Mouse (Mus musculus): ENCODE results near the gene Siah3. TPM values are rescaled to one million over a fixed set of nuclear protein-coding genes. Genes with fewer than 3 reads are reported as not detected.
A peak's percentile ranks its signal among the peaks of the same experiment; 100 is the strongest.
"Not testable (repeated sequence)": the region's sequence is repeated elsewhere in the genome, so short reads cannot be mapped to it uniquely, and the experiment has no call there.

The Siah3 gene
- under 1 TPM in 1 of 2 experiments, not detected in 1; 0.07 TPM for total RNA-seq (2021)

- intact Hi-C loops (cut with DNase I): no loop called here
- DNase-seq: peak in 1 of 2 experiments; percentile 9
Observed at GRCm38 (mm10) chr14:75455743-75456421, at the start of gene Siah3. Gene Siah3 (plus strand): TSS chr14:75455982.

- DNase-seq: no peak
- intact Hi-C loops (cut with DNase I): loop anchor here (10.0 kb wide), 1 partner anchor 55 kb away; no protein-coding TSS in a partner anchor
Observed at GRCm38 (mm10) chr14:75409772-75410171, 46.0 kb upstream of the Siah3 start.

- no peak for DNase-seq
- intact Hi-C loops (cut with DNase I): loop anchor here (10.0 kb wide), 1 partner anchor 56 kb away; no protein-coding TSS in a partner anchor
Observed at GRCm38 (mm10) chr14:75410392-75410791, 45.4 kb upstream of the Siah3 start.

DNA sequence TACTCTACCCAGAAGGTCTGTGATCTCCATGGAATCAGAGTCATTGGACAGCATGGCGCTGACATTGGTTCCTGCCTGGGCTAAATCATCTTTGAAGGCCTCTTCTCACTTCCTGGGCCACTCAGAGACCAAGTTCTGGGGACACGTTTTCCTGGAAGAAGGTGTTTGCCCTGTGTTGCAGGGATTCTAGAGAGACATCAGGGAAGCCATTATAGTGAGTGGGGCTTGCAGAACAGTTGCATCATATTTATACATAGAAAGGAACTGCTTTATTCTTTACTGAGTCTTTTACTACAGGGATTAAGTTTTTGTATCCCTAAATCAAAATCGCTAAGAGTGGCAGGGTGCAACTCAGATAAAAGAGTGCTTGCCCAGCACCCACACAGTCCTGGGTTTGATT, 37.1 kb upstream of the Siah3 start:
- intact Hi-C loops (cut with DNase I): loop anchor here (10.0 kb wide), 1 partner anchor 64 kb away; no protein-coding TSS in a partner anchor
- DNase-seq: no peak

DNA sequence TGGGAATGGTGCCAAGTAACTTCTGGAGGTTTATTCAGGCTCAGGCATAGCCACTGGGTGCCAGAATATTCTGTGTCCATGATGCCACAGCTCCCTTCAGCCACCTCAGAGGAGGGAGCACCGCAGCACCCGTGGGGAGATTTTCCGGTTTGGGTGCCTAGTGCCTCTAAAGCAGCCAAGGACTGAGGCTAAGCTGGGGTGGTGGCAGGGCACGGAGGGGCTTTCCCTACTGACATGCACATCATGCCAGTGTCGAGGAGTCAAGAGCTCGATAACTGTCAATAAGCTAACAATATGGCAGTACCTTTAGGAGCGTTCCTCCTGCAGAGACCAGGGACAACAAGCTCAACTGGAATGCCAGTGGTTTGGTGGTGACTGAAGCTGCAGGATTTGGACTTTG, 35.9 kb upstream of the Siah3 start:
- intact Hi-C loops (cut with DNase I): loop anchor here (10.0 kb wide), 1 partner anchor 65 kb away; no protein-coding TSS in a partner anchor
- no peak for DNase-seq

- intact Hi-C loops (cut with DNase I): no loop called here
- DNase-seq: no peak
Observed at GRCm38 (mm10) chr14:75420811-75421210, 35.0 kb upstream of the Siah3 start.

GRCm38 (mm10) chr14:75431173-75431786, 24.5 kb upstream of the Siah3 start:
- no peak for DNase-seq
- intact Hi-C loops (cut with DNase I): no loop called here

DNA sequence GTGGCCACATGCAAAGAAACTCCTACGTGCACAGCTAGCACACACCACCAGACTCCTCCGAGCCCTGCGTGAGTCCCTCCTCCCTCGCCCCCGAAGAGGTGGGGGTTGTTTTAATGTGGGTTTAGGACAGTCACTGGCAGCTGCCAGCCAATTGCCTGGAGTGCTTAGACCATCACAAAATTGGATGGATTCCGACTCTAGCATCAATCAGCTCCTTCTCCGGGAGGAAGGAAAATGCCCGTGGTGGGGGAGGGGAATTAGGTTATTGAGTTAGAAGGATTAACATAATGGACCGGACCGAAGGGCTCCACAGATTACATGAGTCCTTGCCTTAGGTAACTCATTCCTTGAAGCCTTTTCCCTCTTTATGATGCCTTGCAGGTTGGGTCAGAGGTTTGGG, 22.9 kb upstream of the Siah3 start:
- intact Hi-C loops (cut with DNase I): no loop called here
- no peak for DNase-seq

DNA sequence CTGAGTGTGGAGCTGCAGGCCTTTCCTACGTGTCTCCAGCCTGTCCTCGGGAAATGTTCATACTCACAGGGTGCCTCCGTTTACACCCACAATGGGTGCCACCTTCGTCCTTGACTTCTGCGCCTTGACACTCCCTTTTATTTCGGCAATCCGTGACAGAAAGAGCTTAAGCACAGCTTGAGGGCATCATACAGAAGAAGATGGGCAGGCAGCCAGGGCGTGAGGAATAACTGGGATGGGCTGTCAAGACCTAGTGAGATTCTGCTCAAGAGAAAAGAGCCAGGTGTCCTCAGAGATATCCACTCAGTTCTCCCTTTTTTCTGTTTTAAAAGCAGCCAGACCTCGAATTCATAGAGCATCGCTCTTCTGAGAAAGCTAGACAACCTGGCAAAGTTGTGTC, 21.2 kb upstream of the Siah3 start:
- intact Hi-C loops (cut with DNase I): no loop called here
- no peak for DNase-seq

DNA sequence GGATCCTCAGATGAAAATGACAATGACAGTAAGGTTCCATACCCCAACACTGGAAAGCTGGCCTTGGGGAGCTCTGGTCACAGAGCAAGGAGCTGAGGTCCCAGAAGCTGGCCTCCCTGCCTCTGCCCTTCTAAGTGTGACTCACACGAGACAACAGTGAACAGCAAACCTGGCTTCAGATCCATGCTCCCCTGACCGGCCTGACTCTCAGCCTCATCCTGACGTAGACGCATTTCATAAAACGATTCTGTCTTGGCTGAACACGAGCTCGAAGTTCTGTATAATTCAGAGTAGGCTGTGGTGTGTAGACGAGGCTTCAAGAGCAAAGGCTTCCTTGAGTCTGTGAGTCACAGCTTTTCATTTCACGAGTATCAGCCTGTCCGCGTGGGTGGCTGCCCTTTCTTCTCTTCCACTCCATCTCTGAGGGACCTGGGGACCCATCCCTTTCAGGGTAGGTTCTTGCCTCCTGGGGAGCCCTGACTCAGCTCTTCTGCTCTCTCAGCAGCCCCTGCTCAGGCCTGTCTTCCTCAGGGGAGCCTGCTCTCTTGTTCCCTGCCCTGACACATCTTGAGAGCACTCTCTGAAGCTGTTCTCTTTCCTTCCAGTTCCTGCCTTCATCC, 11.2 kb upstream of the Siah3 start:
- DNase-seq: no peak
- intact Hi-C loops (cut with DNase I): no loop called here

GRCm38 (mm10) chr14:75445281-75445947, 10.4 kb upstream of the Siah3 start:
- peak; percentile 60 to 70 for DNase-seq
- intact Hi-C loops (cut with DNase I): no loop called here

DNA sequence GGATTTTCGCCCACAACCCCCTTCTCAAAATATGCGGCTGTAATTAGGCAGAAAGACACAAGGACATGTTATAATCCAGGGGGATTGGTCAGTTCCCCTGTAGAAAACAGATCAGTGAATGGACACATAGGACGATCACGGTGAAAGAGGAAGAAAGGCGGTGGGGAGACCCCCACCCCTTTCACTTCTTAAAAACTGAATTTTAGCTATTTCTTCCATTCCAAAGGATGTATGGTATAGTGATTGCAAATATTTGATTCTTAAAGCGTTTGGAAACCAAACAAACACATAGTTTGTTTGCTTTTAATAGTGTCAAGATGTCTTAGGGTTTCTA, 9.9 kb upstream of the Siah3 start:
- intact Hi-C loops (cut with DNase I): no loop called here

DNA sequence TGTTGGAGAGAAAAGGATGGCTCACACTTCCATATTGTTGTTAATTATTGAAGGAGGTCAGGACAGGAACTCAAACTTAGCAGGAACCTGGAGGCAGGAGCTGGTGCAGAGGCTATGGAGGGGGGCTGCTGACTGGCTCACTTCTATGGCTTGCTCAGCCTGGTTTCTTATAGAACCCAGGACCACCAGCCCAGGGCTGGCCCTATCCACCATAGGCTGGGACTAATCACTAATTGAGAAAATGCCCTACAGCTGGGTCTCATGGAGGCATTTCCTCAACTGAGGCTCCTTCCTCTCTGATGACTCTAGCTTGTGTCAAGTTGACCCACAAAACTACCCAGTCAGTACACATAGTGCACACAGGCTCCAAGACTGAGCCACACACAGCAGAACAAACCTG, 9.5 kb upstream of the Siah3 start:
- intact Hi-C loops (cut with DNase I); DNase-seq: not testable (repeated sequence)

More for the DNA sequence above, 9.9 kb upstream of the Siah3 start:
- no peak for DNase-seq

- intact Hi-C loops (cut with DNase I): no loop called here
- DNase-seq: no peak
Observed at GRCm38 (mm10) chr14:75453906-75454305, 1.9 kb upstream of the Siah3 start.

- intact Hi-C loops (cut with DNase I): no loop called here
- DNase-seq: peak; percentile 29 to 46
Observed at GRCm38 (mm10) chr14:75454716-75455115, 1.1 kb upstream of the Siah3 start.

GRCm38 (mm10) chr14:75455361-75455742, 430 bp upstream of the Siah3 start:
- intact Hi-C loops (cut with DNase I): no loop called here
- no peak for DNase-seq

DNA sequence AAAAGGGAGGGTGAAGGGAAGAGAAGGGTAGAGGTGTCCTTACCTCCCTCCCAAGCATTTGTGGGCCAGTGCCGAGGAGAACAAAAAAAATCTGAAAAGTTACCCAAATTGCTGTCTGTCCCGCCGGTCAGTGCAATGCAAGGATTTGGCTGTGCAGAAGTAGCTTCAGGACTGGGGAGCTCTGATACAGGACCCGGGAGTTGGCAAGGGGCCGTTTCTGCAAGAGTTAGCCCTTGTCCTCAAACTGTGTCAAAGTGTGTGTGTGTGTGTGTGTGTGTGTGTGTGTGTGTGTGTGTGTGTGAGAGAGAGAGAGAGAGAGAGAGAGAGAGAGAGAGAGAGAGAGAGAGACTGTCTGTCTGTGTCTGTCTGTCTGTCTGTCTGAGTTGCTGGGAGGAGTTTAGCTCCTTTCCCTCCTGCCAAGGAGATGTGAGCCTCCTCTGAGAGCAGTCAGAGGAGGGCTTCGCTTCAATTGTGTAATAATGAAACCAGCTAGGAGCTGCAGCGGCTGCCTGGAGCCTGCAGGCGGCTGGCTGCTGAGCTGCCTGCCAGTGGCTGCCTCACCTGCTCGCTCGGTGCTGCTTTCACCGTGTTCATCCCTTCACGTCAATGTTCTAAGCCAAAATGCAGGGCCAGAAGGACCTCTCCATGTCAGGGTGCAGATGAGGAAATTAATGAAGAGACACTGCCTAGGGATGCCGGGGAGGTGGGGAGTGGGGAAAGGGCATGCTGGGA, 873 bp downstream of the Siah3 start:
- intact Hi-C loops (cut with DNase I): no loop called here
- peak; percentile 23 to 41 for DNase-seq

DNA sequence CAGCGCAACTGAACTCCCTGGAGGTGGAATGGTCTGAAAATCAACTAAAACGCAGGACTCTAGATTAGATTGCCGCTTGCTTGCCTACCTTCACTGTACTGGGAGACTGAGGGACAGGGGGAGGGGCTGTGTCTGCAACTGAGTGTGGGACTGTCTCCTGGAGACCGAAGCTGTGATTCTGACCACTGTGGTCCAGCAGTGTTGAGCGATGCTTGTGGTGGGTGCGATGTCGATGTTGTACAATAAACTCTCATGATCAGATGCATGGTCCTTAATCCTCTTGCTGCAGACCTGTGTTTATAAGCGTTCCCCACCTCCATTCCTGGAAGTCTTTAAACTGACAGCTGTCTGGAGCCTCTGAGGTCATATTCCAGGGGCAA, 1.4 kb downstream of the Siah3 start:
- no peak for DNase-seq
- intact Hi-C loops (cut with DNase I): no loop called here

DNA sequence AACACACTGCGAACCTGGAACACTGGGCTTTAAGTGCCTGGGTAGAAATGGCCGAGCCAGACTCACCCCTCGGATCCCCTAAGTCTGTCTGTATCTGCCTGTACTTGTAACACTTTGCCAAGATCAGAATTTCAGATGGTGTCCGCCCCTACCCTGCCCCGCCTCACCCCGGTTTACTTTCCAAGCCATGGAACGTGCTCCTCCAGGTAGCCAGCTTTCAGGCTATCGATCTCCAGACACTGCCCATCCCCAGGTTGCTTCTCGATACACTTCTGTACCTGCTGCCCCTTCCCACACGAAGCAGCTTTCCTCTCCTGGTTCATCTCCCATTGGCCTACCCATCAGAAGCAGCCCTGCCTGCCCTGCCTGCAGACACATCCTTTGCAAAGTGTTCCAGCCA, 3.6 kb downstream of the Siah3 start:
- no peak for DNase-seq
- intact Hi-C loops (cut with DNase I): no loop called here

GRCm38 (mm10) chr14:75459991-75460390, 4.2 kb downstream of the Siah3 start:
- no peak for DNase-seq
- intact Hi-C loops (cut with DNase I): no loop called here

- DNase-seq: no peak
- intact Hi-C loops (cut with DNase I): no loop called here
Observed at GRCm38 (mm10) chr14:75460436-75460835, 4.7 kb downstream of the Siah3 start.
